Mouse (Mus musculus): ENCODE measurements around the gene Otulin. TPM values are rescaled to one million over a fixed set of nuclear protein-coding genes. Genes with fewer than 3 reads are reported as not detected.

The Otulin gene
- total and polyA plus RNA-seq, 2 experiments from 2014 or later: 15.9 to 25.4 TPM

DNA sequence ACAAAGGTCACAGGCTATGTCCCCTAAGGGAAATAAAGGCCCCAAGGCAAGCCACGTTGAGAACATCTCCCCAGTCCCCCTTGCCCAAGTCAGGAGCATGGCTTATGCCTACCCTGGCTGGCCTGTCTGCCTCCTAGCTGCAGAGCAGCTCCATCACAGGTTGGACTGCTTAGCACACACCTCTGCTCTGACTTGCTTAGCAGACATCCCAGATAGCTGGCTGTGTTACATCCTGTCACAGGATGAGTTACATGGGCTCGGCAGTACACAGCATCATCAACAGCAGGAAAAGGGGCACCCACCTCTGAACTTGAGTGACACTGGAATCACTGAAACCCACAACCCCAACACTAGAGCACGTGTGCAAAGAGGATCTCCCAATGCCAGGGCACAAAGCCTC, 25.2 kb downstream of the Otulin start:
- no peak for DNase-seq (ENCODE audit: low spot score)
- no peak for ATAC-seq

GRCm38 (mm10) chr15:27604558-27604957, 25.9 kb downstream of the Otulin start:
- H3K27me3 ChIP-seq (ENCODE audit: insufficient read depth, low read length): no peaks in the 10 kb centered on the region

More for the DNA sequence above, 25.2 kb downstream of the Otulin start:
- no peaks in the 10 kb centered on the region for H3K4me1 ChIP-seq (ENCODE audit: insufficient read depth, low read length)
- H3K4me2 ChIP-seq (ENCODE audit: low read depth, low read length): no peak overlapping the region
- H3K27ac ChIP-seq: no peak overlapping the region
- no peaks in the 10 kb centered on the region for H3K9me3 ChIP-seq (ENCODE audit: low read length)
- peaks cover 10% of the 10 kb centered on the region; the same call in 1 of the 2 replicates for H3K36me3 ChIP-seq (ENCODE audit: insufficient read depth, low read length)
- WGBS: 83% methylated on average over 3 of the region's 3 CpGs
- no peak overlapping the region for H3K9ac ChIP-seq (replicated peaks; ENCODE audit: low read length)
- 0 out of 2 replicates have a peak, but pooled peaks have one; percentile 16 for TF ChIP-seq CTCF (IDR thresholded peaks at IDR 0.05; ENCODE audit: low read depth)
- no peak overlapping the region for H3K4me3 ChIP-seq (ENCODE audit: low read length)
- no peaks in the 10 kb centered on the region for H3K27me3 ChIP-seq (ENCODE audit: insufficient read depth, low read length)

GRCm38 (mm10) chr15:27600524-27600923, 30.0 kb downstream of the Otulin start:
- H3K4me3 ChIP-seq (ENCODE audit: low read length): no peak overlapping the region
- no peaks in the 10 kb centered on the region; the same call in 1 of the 2 replicates for H3K36me3 ChIP-seq (ENCODE audit: insufficient read depth, low read length)
- no peaks in the 10 kb centered on the region for H3K4me1 ChIP-seq (ENCODE audit: insufficient read depth, low read length)
- 90% methylated on average over 5 of the region's 5 CpGs for WGBS
- H3K27me3 ChIP-seq (ENCODE audit: insufficient read depth, low read length): no peaks in the 10 kb centered on the region
- H3K4me2 ChIP-seq (ENCODE audit: low read depth, low read length): no peak overlapping the region
- H3K27ac ChIP-seq: no peak overlapping the region
- ATAC-seq (no peak), DNase-seq (ENCODE audit: low spot score) (no peak)
- TF ChIP-seq CTCF (IDR thresholded peaks at IDR 0.05; ENCODE audit: low read depth): no peak
- no peak overlapping the region for H3K9ac ChIP-seq (replicated peaks; ENCODE audit: low read length)
- H3K9me3 ChIP-seq (ENCODE audit: low read length): no peaks in the 10 kb centered on the region

More at GRCm38 (mm10) chr15:27604558-27604957, 25.9 kb downstream of the Otulin start:
- no peak overlapping the region for H3K4me3 ChIP-seq (ENCODE audit: low read length)
- H3K4me2 ChIP-seq (ENCODE audit: low read depth, low read length): no peak overlapping the region
- H3K27ac ChIP-seq: no peak overlapping the region
- no peak for ATAC-seq
- no peak overlapping the region for H3K9ac ChIP-seq (replicated peaks; ENCODE audit: low read length)
- peaks cover 10% of the 10 kb centered on the region; the same call in 1 of the 2 replicates for H3K36me3 ChIP-seq (ENCODE audit: insufficient read depth, low read length)
- H3K9me3 ChIP-seq (ENCODE audit: low read length): no peaks in the 10 kb centered on the region
- no peak for DNase-seq (ENCODE audit: low spot score)
- WGBS: 88% methylated on average over 3 of the region's 3 CpGs
- H3K4me1 ChIP-seq (ENCODE audit: insufficient read depth, low read length): no peaks in the 10 kb centered on the region
- no peak for TF ChIP-seq CTCF (IDR thresholded peaks at IDR 0.05; ENCODE audit: low read depth)

DNA sequence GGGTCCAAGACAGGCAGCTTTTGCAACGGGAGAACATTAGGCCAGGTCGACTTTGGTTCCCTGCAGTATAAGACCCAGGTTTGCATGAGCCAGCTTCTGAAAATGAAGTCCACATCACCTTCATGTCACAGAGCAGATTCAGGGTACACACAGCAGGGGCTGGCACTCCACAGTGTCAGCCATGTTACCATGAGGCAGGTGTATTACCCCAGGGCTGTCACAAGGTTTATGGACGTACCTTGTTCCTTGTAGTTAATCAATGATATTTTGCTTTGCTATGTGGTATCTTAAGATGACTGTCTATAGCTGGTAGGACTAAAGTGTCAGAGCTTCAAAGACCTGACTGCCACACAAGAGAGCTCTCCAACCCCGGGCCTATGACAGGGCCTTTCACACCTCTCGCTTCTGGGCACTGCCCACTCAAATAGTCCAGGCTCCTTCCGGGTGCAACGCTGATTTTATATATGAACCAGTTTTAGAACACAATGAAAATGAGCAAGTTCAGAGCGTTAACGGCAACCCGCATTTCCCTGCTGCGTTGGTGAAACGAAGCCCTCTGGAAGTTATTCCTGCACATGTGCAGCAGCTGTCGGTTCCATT, 31.6 kb downstream of the Otulin start:
- ATAC-seq: no peak
- H3K4me2 ChIP-seq (ENCODE audit: low read depth, low read length): no peak overlapping the region
- no peak overlapping the region for H3K9ac ChIP-seq (replicated peaks; ENCODE audit: low read length)
- no peak for DNase-seq (ENCODE audit: low spot score)
- TF ChIP-seq CTCF (IDR thresholded peaks at IDR 0.05; ENCODE audit: low read depth): no peak
- H3K4me1 ChIP-seq (ENCODE audit: insufficient read depth, low read length): no peaks in the 10 kb centered on the region
- H3K27me3 ChIP-seq (ENCODE audit: insufficient read depth, low read length): no peaks in the 10 kb centered on the region
- H3K4me3 ChIP-seq (ENCODE audit: low read length): no peak overlapping the region
- 90% methylated on average over 13 of the region's 13 CpGs for WGBS
- H3K36me3 ChIP-seq (ENCODE audit: insufficient read depth, low read length): peaks cover 1% of the 10 kb centered on the region; the same call in 1 of the 2 replicates
- no peak overlapping the region for H3K27ac ChIP-seq
- no peaks in the 10 kb centered on the region for H3K9me3 ChIP-seq (ENCODE audit: low read length)

- no peak for TF ChIP-seq CTCF (IDR thresholded peaks at IDR 0.05; ENCODE audit: low read depth)
- ATAC-seq (no peak), DNase-seq (ENCODE audit: low spot score) (no peak)
- Histone ChIP-seq H3K27me3 (ENCODE audit: insufficient read depth, low read length) (no peaks in the 10 kb centered on the region), H3K4me3 (ENCODE audit: low read length) (no peak overlapping the region), H3K27ac (no peak overlapping the region), H3K4me2 (ENCODE audit: low read depth, low read length) (no peak overlapping the region), H3K4me1 (ENCODE audit: insufficient read depth, low read length) (no peaks in the 10 kb centered on the region), H3K9ac (replicated peaks; ENCODE audit: low read length) (no peak overlapping the region), H3K36me3 (ENCODE audit: insufficient read depth, low read length) (peaks cover 13% of the 10 kb centered on the region), H3K9me3 (ENCODE audit: low read length) (no peaks in the 10 kb centered on the region)
- 86% methylated on average over 4 of the region's 4 CpGs for WGBS
Measured at GRCm38 (mm10) chr15:27597516-27597915, 33.0 kb downstream of the Otulin start.

GRCm38 (mm10) chr15:27596463-27597140, 33.9 kb downstream of the Otulin start:
- H3K27ac ChIP-seq: 0 out of 2 replicates have a peak overlapping the region, but pooled peaks have one; percentile 12

GRCm38 (mm10) chr15:27595560-27595959, 34.9 kb downstream of the Otulin start:
- H3K36me3 ChIP-seq (ENCODE audit: insufficient read depth, low read length): peaks cover 17% of the 10 kb centered on the region
- H3K27ac ChIP-seq: peak overlapping the region; percentile 9; the same call in 1 of the 2 replicates
- no peak overlapping the region for H3K4me2 ChIP-seq (ENCODE audit: low read depth, low read length)
- no peaks in the 10 kb centered on the region for H3K4me1 ChIP-seq (ENCODE audit: insufficient read depth, low read length)
- ATAC-seq: no peak
- H3K27me3 ChIP-seq (ENCODE audit: insufficient read depth, low read length): no peaks in the 10 kb centered on the region
- WGBS: 40% methylated on average over 8 of the region's 8 CpGs
- DNase-seq (ENCODE audit: low spot score): no peak
- no peak overlapping the region for H3K4me3 ChIP-seq (ENCODE audit: low read length)
- no peak overlapping the region for H3K9ac ChIP-seq (replicated peaks; ENCODE audit: low read length)
- no peak for TF ChIP-seq CTCF (IDR thresholded peaks at IDR 0.05; ENCODE audit: low read depth)
- no peaks in the 10 kb centered on the region for H3K9me3 ChIP-seq (ENCODE audit: low read length)

More at GRCm38 (mm10) chr15:27596463-27597140, 33.9 kb downstream of the Otulin start:
- Histone ChIP-seq H3K27me3 (ENCODE audit: insufficient read depth, low read length) (no peaks in the 10 kb centered on the region), H3K9ac (replicated peaks; ENCODE audit: low read length) (no peak overlapping the region), H3K4me3 (ENCODE audit: low read length) (no peak overlapping the region), H3K4me1 (ENCODE audit: insufficient read depth, low read length) (no peaks in the 10 kb centered on the region), H3K4me2 (ENCODE audit: low read depth, low read length) (no peak overlapping the region), H3K36me3 (ENCODE audit: insufficient read depth, low read length) (peaks cover 17% of the 10 kb centered on the region), H3K9me3 (ENCODE audit: low read length) (no peaks in the 10 kb centered on the region)
- peak; percentile 52 for TF ChIP-seq CTCF (IDR thresholded peaks at IDR 0.05; ENCODE audit: low read depth)
- 74% methylated on average over 3 of the region's 3 CpGs for WGBS
- ATAC-seq (peak; percentile 53), DNase-seq (ENCODE audit: low spot score) (peak; percentile 32)
